Comparison of ENCODE assay signal across 14 mouse cellular contexts in genomic region chr5:31611186-31611585, GRCm38 (mm10).
"Had no signal": no experiment of that assay in that cellular context is flagged by ENCODE, and none has a peak within 500 bp of the region (broad histone marks: within the 10 kb centered on the region; RNA-seq: fewer than 3 reads in every experiment).

No protein-coding gene starts in this region.

- H3K9ac ChIP-seq: kidney, embryonic 15.5 days; limb, embryonic 13.5 days; liver, embryonic 12.5 days; midbrain, embryonic 12.5 days; stomach, embryonic 15.5 days had no signal

- H3K9me3 ChIP-seq: kidney, embryonic 15.5 days; limb, embryonic 13.5 days; liver, embryonic 12.5 days; midbrain, embryonic 12.5 days; stomach, embryonic 15.5 days had no signal

- DNase-seq: kidney, adult 18-20 months; kidney, postnatal 14 days; left cerebral cortex, postnatal 4 days; lung, adult 2 months; lung, postnatal 4 days; thymus, adult 2 months; thymus, postnatal 25 days had no signal

- H3K27me3 ChIP-seq: kidney, embryonic 15.5 days; limb, embryonic 13.5 days; liver, embryonic 12.5 days; midbrain, embryonic 12.5 days; stomach, embryonic 15.5 days had no signal

- H3K4me2 ChIP-seq: kidney, embryonic 15.5 days; limb, embryonic 13.5 days; liver, embryonic 12.5 days; midbrain, embryonic 12.5 days; stomach, embryonic 15.5 days had no signal

- H3K27ac ChIP-seq: limb, embryonic 13.5 days; liver, embryonic 12.5 days; midbrain, embryonic 12.5 days had no signal

- ATAC-seq: inflammation-experienced regulatory T-cells, adult 6 months; liver, embryonic 12.5 days; midbrain, embryonic 16.5 days had no signal

- H3K4me3 ChIP-seq: kidney, embryonic 15.5 days; limb, embryonic 13.5 days; liver, embryonic 12.5 days; midbrain, embryonic 12.5 days; stomach, embryonic 15.5 days had no signal
